Mouse (Mus musculus) lung, postnatal 25 days (tissue): ENCODE measurements around the gene Myl4.

ENCODE experiments used
- DNase-seq: peaks from one replicate; pipeline ENCODE4 v3.0.0; 2022; ENCODE audit warnings: low spot score

Gene Myl4

DNA sequence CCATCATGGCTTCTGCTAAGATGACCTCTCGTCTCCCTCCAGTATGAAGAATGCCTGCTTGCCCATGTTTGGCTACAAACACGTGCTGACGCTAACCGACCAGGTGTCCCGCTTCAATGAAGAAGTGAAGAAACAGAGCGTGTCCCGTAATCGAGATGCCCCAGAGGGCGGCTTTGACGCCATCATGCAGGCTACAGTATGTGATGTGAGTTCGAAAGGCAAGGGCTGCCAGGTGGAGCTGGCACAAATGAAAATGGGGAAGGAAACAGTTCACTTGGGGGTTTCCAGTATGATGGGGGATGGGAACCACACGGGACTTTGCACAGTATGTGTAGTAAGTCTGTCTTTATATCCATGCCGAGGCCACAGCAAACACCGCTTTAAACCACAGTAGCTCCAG is 86.5 kb downstream of the Myl4 start:
- DNase-seq: peak; percentile 49

DNA sequence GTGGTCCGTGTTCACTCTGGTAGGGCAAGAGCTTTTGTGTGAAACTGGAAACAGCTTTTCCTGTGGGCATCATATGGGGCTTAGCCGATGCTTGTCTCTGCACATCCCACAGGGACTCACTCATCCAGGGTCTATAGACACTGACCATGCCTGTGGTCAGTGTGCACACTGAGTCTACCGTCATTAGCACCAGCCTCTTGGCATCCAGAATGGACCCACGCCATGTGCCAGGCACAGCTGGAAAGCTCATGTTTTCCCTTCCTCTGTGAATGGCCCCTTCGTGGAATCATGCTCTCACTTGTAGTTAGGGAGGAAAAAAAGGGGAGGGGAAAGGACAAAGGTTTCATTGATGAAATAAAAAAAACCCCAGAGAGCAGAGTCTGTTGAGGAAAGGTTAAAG is 87.5 kb downstream of the Myl4 start:
- DNase-seq: no peak

DNA sequence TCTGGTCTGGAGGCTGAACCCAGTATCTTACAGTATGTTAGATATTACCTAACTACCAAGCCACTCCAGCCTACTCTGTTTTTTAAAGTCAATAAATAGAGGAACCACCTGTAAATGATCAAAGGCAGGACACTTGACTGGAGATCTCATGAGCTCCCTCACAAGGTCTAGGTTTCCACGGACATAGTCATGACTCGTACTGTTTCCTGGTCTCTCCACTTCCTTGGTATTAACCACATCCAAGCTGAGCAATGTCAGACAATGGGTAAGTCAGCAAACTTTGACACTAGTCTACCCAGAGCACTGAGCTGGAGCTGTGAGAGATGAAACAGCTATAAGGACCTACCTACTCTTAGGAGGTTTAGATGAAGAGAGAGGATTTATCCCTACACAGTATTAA is 88.4 kb downstream of the Myl4 start:
- DNase-seq: no peak

DNA sequence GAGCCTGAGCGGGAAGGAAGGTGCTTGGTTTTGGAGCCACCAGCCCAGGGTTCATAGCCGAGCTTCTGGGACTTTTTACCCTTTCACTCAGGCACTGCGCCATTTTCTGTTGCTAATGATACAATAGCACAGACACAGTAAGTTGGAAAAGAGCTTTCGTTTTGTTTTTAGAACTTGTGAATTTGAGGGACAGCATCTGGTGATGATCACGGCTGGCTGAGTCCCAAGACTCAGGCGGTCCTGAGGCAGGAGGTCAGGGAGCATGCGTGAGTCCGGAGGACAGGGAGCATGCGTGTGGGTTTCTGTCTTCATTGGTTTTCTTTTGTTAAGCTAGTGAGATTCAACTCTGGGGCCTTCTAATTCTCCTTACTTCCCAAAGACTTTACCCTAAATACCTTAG is 89.2 kb downstream of the Myl4 start:
- DNase-seq: no peak

- no peak for DNase-seq
Observed at GRCm38 (mm10) chr11:104640894-104641293, 90.4 kb downstream of the Myl4 start.

- no peak for DNase-seq
Observed at GRCm38 (mm10) chr11:104643236-104643635, 92.8 kb downstream of the Myl4 start.
